Mouse (Mus musculus) lung, postnatal 14 days (tissue): Measurements from ENCODE around the gene Lsamp.

Experiments used
- DNase-seq: peaks from one replicate; pipeline ENCODE4 v3.0.0; 2021

Lsamp gene

DNA sequence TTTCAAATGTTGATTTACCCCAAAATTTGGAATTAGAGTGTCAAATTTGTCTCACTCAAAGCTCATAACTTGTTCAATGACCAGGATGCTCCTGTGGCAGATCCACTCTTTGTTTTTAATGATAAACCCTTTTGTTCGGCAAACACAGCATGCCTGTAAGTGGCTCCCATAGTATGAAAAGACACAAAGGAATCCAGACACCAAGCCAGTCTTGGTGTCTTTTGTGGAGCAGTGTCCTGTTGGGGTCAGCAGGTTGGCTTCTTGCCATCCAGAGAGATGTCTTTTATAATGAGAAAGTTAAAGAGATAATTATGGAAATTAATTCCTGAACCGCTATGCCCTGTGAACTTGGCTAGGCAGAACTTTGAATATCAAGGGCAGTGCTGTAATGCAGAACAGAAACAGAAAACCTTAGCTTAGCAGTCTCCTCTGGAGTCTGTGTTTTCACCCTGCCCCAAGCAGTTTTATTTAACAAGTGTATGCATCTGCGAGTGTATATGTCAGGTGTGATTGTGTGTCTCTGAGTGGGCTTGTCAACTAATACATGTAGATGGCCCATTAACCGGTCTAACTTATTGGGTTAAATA, 310.2 kb downstream of the Lsamp start:
- no peak for DNase-seq

DNA sequence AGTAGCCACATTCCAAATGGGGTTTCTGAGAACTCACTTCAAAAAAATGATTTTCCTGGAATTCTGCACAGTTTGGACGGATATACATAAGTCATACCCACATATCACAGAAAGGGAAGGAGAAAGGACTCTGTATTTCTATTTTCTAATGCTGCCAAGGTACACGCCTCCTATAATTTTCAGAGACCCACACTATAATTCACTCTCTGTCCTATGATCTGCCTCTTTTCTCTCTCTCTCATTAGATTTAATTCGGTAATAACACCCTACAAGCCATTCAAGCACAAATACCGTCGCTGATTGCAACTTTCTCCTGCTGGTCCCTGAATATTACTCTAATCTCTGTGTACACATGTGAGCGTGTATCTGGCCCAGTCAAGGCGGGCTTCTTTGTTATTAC, 311.1 kb downstream of the Lsamp start:
- DNase-seq: no peak

DNA sequence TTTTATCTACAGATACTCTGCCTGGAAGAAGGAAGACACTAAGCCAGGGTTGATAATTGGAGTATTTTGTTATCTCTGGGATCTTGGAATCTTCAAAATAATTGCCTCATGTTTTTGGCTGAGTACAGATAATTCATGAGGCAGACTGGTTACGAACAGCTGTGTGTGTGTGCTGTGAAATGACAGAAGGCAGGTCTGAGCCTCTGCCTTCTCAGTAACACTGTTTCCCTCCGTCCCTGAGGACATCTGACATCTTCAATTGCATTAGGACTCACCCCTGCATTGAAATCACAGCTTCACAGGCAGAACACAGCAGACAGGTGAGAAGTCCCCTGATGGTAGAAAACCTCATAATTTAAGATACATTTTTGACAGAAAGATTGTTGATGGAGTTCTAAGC, 323.5 kb downstream of the Lsamp start:
- no peak for DNase-seq

DNA sequence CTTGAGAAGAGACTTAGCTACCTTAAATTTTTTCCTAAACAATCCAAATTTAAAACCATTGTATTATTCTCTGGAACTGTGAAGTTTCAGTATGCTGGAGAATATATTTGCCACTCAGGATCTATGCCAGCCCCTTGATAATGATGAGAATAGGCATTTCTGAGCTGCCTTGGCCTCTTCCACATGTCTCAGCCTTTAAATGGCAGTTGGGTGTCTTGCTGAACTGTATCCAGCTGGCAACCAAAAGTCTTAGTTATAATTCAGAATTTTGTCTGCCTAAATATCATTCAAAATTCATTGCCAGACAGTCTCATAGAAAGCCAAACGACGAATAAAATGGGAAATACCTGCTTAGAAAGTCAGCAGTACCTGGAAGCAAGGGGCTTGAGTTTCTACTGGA, 332.0 kb downstream of the Lsamp start:
- no peak for DNase-seq

DNA sequence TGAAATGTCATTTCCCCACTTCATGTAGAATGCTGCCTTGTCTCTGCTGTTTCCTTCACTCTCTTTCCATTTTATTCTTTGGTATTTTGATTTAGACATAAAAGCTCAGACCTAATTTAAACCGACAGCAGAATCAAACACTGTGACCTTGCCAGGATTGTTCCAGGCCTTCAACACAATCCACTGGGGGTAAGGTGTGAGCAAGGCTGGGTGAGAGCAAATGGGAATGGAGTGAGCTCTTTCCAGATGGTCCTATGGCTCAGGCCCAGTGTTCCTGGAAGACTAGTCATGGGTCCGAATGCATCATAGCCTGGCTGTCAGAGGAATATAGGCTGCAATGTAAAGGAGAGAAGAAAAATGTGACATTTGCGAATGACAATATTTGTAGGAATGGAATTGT, 340.6 kb downstream of the Lsamp start:
- no peak for DNase-seq

DNA sequence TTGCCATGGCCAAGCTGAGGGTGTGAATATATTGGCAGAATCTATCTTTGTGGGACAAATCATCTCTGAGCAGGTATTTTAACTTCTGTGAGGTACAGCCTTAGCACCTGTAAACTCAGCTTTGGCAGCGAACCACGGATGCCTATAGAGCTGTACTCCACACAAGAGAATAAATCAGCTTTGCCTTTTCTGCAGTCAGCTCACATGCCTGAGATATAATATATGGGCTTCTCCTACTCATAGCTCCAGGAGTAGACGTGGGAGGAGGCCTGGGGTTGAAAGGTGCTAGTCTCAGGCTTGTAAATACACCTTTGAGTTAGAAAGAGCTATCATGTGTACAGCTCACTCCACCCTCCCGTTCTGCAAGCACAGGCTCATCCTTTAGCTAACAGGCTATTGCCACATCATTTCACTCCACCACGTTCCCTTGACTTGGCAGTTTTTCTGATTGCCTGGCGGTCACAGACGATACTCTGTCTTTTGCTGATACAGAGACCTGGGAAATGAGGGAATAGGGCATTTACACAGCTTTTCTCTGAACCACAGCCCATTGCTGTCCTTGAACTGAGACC, 344.2 kb downstream of the Lsamp start:
- DNase-seq: no peak

DNA sequence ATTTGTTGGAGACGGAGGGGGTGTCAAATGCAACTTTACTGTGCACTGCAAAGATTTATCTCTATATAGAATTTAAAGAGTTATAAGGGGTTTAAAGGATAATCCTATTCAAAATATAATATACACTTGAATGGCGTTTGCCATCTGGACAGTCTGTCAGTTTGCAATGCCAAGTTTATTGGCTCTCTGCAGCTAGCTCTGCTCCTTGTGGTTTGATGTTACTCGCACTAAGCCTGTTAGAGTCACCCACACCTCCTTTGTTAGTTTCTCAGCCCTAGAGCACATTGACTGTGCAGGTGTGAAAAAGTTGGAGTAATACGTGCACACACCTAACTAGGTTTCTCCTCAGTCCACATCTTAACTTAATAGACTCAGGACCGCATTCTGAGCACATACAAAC, 385.5 kb downstream of the Lsamp start:
- DNase-seq: no peak

DNA sequence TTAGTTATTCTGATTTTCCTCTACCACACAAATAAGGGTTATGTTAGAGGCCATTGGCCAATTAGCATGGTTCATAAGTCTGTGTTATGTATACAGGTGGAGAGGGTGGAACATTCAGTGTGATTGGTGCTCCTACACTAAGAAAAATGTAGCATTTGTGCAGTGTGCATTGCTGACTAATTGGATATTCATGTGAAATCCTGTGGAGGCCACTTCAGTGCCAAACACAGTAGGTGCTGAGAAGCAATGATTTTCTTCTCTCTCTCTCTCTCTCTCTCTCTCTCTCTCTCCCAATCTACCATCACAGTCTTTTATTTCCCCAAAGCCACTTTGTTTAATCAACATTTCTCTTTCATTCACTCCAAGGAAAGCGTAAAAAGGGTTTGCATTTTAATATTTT, 387.1 kb downstream of the Lsamp start:
- no peak for DNase-seq

DNA sequence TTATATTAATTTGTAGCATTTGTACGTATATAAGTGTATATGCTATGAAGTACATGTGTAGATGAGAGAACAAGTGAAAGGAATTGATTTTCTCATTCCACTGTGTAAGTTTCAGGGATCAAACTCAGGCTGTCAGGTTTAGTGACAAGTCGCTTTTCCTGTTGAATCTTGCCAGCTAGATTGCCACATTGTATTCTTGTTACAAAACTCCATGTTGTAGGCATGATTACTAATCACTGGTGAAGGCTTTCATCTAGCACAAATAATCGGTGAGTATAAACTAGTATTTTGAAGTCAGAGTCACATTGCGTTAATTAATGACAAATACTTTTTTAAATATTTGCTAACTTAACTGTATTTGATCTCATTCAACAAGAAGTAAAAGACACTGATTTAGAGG, 391.2 kb downstream of the Lsamp start:
- no peak for DNase-seq

DNA sequence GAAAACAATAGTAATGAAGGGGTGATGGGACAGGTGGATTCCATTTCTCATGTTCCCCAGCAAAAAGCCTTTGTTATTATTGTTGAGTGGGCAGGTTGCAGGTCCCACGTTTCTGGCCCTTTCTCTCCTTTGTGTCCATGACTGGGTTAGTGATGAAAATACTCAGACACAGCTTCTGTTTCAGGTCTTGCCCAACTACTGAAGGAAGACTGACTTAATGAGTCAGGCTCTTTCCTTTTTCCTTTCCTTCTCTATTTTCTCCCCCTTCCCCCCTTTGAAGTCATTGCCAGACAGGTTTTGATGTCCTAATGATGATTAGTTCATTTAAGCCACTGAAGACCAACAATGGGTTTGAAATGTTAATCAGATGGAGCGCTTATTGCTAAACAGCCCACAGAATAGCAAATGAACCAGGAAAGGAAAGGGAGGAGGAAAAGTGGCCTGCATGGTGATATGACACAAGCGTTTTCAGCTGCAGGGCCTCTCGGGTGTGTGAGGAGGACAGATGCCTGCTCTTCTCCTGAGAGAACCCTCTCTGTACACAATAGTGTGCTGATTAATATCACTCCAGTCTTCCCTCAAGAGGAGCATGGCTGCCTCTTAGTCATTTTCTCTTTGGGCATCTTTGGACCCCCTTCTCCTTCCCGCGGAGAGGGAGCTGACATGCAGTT, 393.1 kb downstream of the Lsamp start:
- DNase-seq: no peak

DNA sequence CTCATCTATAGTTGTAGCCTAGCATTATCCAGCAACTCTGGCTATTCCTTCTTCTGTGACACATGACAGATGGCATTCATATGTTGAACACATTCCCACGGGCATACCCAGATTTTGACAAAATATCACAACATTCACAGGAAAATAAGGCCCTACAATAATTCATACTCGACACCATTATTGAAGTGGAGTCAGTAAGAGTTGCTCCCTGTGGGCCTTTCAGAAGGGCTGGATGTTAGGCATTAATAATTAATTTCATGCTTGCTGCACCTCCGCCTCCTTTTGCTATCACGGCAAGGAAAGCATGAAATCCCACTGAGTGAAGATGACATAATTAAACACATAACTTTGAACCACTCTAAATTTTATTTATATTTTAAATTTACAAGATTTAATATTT, 407.9 kb downstream of the Lsamp start:
- DNase-seq: no peak

DNA sequence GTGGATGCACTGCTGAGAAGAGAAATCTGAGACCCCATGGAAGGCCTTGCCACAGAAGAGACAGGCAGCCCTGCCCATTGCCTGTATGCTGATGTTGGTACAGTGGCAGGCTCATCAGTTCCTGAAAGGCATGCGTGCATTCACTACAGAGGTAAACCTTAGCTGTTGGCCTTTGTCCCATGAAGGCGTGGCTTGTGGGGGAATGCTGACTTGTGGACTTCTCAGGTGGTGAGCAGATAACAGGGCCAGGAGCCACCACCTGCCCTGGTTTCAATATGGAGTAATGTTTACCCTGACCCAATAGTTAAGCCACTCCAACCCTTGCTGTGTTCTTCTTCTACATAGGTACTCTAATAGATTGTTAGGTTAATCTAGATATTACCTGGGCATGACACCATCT, 415.4 kb downstream of the Lsamp start:
- DNase-seq: no peak

DNA sequence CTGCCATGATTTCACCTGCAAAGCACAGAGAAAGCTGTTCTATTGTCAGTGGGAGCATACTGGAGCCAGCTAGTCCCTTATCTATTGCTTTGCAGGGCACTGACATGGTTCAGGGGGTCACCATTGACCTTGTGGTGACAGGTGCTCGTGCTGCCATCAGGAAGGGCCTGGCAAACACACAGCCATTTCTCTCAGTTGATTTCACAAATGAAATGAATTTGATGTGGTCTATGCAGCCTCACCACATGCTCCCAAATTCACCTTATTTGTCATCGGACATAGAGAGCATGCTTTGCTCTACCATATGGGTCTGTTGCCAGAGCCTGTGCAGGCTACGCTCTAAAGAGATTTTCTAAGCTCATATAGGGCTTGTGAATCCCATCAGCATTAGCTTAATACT, 450.1 kb downstream of the Lsamp start:
- no peak for DNase-seq

DNA sequence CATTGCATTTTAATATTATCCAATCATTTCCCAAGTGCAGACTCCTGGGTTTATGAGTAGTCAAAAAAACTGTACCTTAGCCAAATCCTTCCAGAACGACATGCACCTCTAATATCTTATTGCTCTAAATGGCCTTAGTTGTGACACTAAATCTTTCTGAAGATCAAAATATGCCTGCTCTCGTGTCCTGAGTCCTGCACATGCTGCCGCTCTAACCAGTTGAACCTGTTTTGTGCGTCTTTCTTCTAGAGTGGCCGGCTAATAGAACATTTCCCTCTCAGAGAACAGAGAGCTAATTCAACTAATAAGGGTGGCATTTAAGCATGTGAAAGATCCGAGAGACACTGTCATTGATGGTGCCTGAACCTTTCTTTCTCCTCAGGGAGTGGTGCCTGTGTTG, 452.3 kb downstream of the Lsamp start:
- no peak for DNase-seq

DNA sequence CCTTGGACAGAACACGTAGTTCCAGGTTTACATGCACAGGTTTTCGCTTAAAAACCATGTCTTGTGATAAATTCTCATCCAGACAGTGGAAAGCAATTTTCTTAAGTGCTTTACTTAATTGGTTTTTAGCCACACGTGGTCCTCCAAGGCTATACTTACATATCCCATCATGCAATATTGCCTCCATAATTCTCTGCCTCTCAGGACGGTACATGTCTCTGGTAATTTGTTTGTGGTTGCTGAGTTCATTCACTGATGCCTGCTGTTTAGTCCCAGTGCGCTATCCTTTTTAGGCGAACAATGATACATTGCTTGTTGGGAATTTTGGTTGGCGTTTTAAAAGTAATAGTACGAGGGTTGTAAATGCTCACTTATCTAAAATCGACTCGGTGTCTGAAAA, 453.7 kb downstream of the Lsamp start:
- DNase-seq: no peak

DNA sequence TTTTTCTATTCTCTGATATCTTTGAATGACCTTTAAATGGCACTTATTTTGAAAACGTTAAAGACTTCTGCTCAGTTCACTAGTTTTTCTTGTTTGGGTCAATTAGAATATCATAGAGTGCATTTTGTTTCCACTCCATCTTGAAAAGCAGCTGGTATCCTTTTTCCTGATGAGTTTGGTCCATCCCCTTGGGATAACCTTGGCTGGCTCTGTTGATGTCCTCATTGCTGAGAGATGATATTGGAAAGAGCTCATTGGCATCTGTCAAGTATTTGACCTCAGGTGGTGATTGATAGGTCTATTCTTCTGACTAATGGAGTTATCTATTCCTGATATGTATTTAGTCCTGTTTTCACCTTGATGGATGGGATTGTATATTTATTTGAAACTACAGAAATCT, 454.7 kb downstream of the Lsamp start:
- DNase-seq: no peak

DNA sequence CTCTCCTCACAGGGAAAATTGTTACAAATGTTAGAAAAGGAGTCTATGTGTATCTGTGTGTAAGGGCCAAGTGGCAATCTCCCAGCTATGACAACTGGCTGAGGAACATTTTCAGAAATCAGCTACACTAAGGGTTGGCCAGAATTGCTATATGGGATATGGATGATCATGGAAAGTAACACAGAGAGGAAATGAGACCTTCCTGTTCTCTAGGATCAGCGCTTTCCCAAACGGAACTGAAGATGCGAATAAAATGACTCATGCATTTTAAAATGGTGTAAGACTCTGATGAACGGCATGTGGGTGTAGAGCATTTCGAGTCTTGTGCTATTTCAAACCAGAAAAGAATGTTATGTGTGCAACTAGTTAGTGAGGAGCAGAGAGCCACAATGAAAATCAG, 462.4 kb downstream of the Lsamp start:
- no peak for DNase-seq

DNA sequence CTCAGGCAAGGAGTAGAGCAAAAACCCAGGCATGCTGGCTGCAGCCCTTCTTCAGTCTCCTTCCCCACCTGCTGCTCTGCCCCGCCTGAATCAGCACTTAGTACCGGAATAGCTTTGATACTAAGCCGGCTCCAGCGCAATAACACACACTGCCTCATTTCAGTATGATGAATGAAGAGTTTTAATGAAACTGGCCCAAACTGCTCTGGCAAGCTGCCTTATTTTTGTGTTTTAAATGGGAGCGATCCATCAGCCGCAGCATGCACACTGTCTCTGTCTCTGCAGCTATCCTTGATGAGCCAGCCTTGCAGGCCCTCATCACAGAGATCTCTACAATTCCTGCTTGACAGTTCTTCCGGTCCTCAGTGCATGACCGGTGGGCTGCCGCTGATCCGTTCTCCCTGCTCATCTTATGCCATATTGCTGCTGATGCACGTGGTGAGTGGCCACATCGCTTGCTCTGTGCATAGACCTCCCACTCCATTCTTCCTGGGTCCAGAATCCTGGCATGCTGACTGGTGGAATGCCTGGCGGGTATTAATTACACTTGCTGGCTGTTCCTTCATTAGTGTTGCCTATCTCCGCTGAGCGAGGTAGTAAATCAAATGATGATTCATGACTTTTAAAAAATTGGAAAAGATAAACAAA, 479.4 kb downstream of the Lsamp start:
- DNase-seq: no peak

DNA sequence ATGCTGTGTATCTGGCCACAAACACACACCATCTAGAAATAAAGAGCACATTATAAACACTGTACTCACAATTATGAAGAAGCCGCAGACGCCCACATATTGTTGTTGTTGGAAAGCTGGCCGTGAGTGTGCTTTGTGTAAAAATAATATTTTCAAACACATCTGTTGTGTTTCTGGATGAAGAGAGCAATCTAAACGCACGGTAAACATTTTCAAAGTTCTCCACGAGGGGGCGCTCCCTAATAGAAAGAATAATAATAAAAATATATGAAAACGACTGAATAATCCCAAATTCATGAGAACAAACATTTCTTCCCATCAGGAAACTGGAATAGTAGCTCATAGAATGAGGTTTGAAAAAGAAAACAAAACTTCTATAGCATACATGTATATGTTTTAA, 482.4 kb downstream of the Lsamp start:
- DNase-seq: peak; percentile 27

DNA sequence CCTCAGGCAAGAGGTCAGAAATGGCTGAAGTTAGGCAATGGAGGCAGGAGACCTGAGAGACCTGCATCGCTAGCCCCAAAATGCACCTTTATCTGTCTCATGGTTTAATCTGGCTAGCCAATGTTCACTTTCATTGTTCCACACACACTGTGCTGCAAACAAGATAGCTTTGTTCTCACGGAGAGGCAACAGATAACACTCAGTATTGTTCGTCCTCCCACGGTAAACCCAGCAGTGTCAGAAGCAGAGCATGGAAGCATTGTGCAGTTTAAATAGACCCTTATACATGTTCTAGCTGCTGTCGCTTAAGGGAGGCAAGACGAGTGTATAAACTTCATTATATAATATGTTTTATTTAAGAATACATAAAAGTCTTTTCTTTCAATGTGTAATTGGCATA, 486.8 kb downstream of the Lsamp start:
- no peak for DNase-seq

DNA sequence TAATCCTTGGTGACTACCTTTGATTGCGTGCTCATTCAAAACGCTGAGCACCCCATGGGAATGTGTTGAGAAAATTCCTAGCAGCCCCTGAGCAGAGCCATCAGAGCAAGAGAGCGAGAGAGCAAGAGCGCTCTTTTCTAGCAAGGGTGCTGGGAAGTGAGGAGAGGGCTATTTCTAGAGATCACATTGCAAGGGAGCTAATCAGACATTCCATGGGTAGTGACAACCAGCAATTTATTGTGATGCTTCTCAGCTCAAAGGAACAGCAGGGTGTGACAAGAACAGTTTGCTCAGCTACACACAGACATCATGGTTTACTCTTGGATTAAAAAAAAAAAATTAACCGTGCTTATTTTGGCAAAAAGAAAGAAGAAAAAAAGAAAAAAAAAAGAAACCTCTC, 487.8 kb downstream of the Lsamp start:
- no peak for DNase-seq

DNA sequence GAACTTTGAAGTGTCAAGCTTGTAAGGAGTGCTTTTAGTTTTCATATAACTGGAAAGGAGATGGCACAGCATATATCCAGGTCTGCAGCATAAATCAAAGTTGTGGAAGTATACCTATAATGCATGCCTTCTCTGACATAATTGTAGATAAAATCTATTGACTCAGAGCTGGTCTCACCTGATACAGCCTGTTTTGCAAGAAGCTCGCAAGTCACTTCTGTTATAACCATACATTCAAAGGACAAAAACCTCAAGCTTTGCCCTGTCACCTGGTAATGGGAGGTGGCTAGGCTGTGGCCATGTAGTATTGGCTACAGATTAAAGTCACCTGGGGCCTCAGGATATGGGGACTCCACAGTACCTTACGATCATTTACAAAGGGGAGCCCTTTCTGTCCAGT, 507.4 kb downstream of the Lsamp start:
- no peak for DNase-seq

DNA sequence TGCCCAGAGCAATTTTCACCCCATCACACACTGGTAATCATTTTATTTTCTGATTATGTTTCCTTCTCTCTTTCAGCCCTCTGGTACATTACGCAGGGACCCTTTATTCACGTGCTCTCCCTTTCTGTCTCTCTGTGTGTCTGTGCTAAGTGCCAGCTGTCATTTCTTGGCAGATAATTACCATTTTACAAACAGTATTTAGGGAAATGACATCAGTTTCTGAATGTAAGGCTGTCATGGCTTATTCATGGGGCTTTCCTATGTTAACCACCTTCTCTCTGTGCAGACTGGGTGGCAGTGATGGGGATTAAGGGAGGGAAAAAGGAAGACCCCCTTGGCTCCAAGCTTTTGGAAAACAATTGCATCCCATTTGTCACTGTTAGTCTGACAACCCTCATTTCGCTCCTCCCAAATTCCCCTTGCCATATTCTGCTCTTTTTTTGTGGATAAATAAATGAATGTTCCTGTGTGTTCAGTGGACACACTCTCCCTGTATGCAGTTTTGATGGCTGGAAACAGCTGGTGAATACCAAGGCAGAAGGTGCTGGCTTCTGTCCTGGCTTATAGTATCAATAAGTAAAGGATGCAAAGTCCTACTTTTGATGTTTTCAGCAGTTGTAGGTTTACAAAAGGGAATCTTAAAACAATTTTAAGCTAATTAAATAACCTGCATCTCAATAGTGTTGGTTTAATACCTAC, 520.2 kb downstream of the Lsamp start:
- peak; percentile 1 for DNase-seq
